Mouse (Mus musculus) hindbrain, postnatal 0 days (tissue): ENCODE measurements around the gene Phex. TPM values are rescaled to one million over a fixed set of nuclear protein-coding genes. Genes with fewer than 3 reads are reported as not detected.

Source experiments
- ATAC-seq: fragments of 200-750 bp; cut with Nextera tagmentation; 2 replicates; pipeline ENCODE4 v1.8.0; 2017; ENCODE audit warnings: mild to moderate bottlenecking, moderate TSS enrichment, moderate library complexity
- DNase-seq: peaks from one replicate; pipeline ENCODE4 v3.0.0-alpha.2; 2015; ENCODE audit warnings: low spot score
- H3K27ac ChIP-seq: fragments of 300-500 bp; sonication (generic); 2 replicates; pipeline ENCODE4 v1.5.1; 2014; ENCODE audit warnings: mild to moderate bottlenecking
- H3K27me3 ChIP-seq: fragments of 300-500 bp; sonication (generic); 2 replicates; pipeline ENCODE4 v1.6.1; 2014; ENCODE audit warnings: low read length, mixed read lengths; ENCODE audit not compliant: insufficient read depth
- H3K36me3 ChIP-seq: fragments of 300-500 bp; sonication (generic); 2 replicates; pipeline ENCODE4 v1.6.1; 2014; ENCODE audit warnings: low read length, mixed read lengths; ENCODE audit not compliant: insufficient read depth
- H3K4me1 ChIP-seq: fragments of 300-500 bp; sonication (generic); 2 replicates; pipeline ENCODE4 v1.6.1; 2014; ENCODE audit warnings: antibody characterized with exemption, low read length, mixed read lengths; ENCODE audit not compliant: insufficient read depth
- H3K4me2 ChIP-seq: fragments of 300-500 bp; sonication (generic); 2 replicates; pipeline ENCODE4 v1.6.1; 2014; ENCODE audit warnings: low read depth, mild to moderate bottlenecking, low read length, moderate library complexity, mixed read lengths
- H3K4me3 ChIP-seq: fragments of 300-500 bp; sonication (generic); 2 replicates; pipeline ENCODE4 v1.5.1; 2014; ENCODE audit warnings: low read length
- H3K9ac ChIP-seq: fragments of 300-500 bp; sonication (generic); replicated peaks from 2 replicates; pipeline ENCODE4 v1.6.1; 2014; ENCODE audit warnings: mild to moderate bottlenecking, low read length, moderate library complexity, mixed read lengths
- H3K9me3 ChIP-seq: fragments of 300-500 bp; sonication (generic); 2 replicates; pipeline ENCODE4 v1.6.1; 2016; ENCODE audit warnings: low read length, mixed read lengths
- CTCF ChIP-seq: IDR thresholded peaks from 2 replicates; pipeline ENCODE4 v1.5.1; 2016; ENCODE audit warnings: antibody characterized with exemption, control low read depth, low read depth
- WGBS: fragments of 180-500 bp; shearing (Covaris S2); extraction: QIAGEN DNeasy Blood & Tissue Kit; methylation state at CpG from one replicate; pipeline ENCODE4 v1.1.7; 2014; 5-methylcytosine and 5-hydroxymethylcytosine counted together
- polyA plus RNA-seq: library from polyadenylated mRNA; unstranded; fragments of >200 nt; fragmentation: Nextera tagmentation; extraction: Ambion mirVana; gene quantifications from 2 replicates; pipeline ENCODE4 v1.2.1, GENCODE M21; 2015
- total RNA-seq: library from RNA; depleted of rRNA; stranded (reverse); fragments of >200 nt; gene quantifications from 2 replicates; pipeline ENCODE4 v1.2.3, GENCODE M21; 2014

The Phex gene
- total and polyA plus RNA-seq, 2 experiments from 2014 or later = 0.28 to 0.99 TPM

DNA sequence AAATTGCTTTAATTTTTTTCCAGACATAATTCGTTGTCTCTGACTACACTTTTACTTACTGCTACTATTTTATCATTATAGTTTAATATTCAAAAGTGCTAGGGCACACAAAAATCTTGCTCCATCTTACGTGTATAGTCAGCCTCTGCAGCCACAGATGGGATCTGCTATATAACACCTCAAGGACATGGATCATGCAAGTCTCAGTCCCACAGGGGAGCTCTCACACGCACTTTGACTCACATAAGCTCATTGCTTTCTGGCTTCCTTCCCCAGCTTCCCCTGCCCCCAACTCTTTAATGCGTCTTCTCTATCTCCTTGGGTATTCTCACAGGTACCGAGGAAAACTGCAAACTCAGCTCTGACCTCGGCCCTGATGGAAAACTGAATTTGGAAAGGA lies 10.2 kb downstream of the Phex start:
- H3K4me2 ChIP-seq = no peak overlapping the region
- no peak overlapping the region for H3K27ac ChIP-seq
- no peaks in the 10 kb centered on the region for H3K9me3 ChIP-seq
- no peaks in the 10 kb centered on the region for H3K27me3 ChIP-seq
- 61% methylated on average over 6 of the region's 6 CpGs for WGBS
- no peak for TF ChIP-seq CTCF
- no peak overlapping the region for H3K4me3 ChIP-seq
- no peaks in the 10 kb centered on the region for H3K4me1 ChIP-seq
- no peak overlapping the region for H3K9ac ChIP-seq
- H3K36me3 ChIP-seq = no peaks in the 10 kb centered on the region
- ATAC-seq (no peak), DNase-seq (no peak)

DNA sequence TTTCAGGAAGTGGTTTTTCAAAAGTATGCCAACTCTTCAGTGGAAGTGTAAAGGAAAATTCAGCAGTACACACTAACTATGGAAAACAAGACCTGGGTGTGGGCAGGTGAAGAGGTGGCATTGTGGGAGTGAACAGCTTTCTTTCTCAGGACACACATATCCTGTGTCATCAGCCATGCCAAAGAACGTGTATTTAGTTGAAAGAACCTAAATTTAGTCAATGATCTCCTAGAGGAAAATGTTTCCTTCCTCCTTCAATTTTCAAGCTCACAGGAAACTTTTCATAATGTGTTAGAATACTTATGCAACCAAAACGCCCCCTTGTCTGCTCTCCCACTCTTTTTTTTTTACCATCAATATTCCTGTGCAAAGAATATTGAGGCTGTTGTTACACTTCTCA lies 23.9 kb downstream of the Phex start:
- H3K9me3 ChIP-seq = no peaks in the 10 kb centered on the region
- no peak overlapping the region for H3K27ac ChIP-seq
- H3K36me3 ChIP-seq = no peaks in the 10 kb centered on the region
- DNase-seq (no peak), ATAC-seq (no peak)
- H3K9ac ChIP-seq = no peak overlapping the region
- no peak overlapping the region for H3K4me3 ChIP-seq
- no peaks in the 10 kb centered on the region for H3K27me3 ChIP-seq
- H3K4me1 ChIP-seq = no peaks in the 10 kb centered on the region
- 64% methylated on average over 2 of the region's 2 CpGs for WGBS
- TF ChIP-seq CTCF = no peak
- H3K4me2 ChIP-seq = no peak overlapping the region

DNA sequence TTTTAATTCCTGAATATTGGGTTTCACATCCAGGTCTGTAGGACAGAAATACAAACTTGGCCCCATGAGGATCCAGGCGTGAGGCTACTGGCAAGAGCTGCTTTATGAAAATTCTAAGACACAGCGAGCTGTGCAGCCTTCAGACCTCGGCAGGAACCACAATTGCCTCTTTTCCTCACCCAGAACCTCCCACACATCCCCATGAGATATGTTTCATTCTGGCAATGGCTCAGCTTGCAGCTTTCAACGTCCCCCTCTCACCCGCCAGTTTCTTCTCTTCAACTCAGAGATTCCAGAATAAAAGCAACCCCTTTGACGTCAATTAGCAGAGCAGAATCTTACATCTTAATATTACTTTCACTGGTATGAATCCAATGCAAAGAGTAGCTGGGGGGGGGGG lies 25.0 kb downstream of the Phex start:
- Histone ChIP-seq H3K36me3 (no peaks in the 10 kb centered on the region), H3K9me3 (no peaks in the 10 kb centered on the region), H3K9ac (no peak overlapping the region), H3K4me2 (no peak overlapping the region), H3K27ac (no peak overlapping the region), H3K4me1 (no peaks in the 10 kb centered on the region), H3K27me3 (no peaks in the 10 kb centered on the region), H3K4me3 (no peak overlapping the region)
- no peak for TF ChIP-seq CTCF
- DNase-seq (no peak), ATAC-seq (no peak)
- WGBS = 76% methylated on average over 6 of the region's 6 CpGs

DNA sequence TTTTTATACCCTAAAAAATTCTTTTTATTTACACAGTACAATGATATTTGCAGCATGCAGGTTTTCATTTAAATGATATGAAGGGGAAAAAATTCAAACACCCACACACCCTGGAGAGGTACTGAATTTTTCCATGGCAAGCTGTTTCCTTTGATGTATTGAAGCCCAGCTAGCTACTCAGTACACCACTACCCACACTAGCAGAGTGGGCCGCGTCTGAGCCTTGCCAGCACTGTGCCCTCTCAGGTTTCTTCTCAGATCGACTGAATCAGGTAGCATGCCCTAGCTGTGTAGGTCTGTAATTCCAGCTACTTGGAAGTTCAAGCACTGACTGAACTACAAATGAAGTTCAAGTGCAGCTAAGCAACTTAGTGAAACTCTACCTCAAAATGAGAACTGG lies 26.7 kb downstream of the Phex start:
- TF ChIP-seq CTCF = no peak
- no peak for ATAC-seq
- Histone ChIP-seq H3K4me3 (no peak overlapping the region), H3K9ac (no peak overlapping the region), H3K9me3 (no peaks in the 10 kb centered on the region), H3K4me2 (no peak overlapping the region), H3K27me3 (no peaks in the 10 kb centered on the region), H3K4me1 (no peaks in the 10 kb centered on the region), H3K27ac (no peak overlapping the region), H3K36me3 (no peaks in the 10 kb centered on the region)
- no peak for DNase-seq
- WGBS = 84% methylated on average over 3 of the region's 3 CpGs

DNA sequence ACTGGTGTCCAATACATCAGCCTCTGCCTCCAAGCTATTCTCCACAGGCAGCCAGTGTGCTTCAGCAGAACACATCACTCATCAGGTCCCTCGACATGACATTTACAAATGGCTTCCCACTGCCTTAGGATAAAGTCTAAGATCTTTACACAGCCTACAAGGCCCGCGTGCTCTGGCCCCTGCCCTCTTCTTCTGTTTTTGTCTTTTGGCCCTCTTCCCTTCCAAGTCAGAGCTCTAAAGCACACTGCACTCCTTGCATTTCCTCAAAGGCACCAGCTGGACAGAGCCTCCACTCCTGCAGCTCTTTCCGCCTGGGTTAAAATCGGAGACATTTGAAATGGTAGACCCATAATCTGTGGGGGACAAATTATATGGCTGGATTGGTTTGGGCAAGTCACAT lies 28.1 kb downstream of the Phex start:
- WGBS = 65% methylated on average over 5 of the region's 5 CpGs
- peak; percentile 55; the same call in 1 of the 2 replicates for ATAC-seq
- no peak for TF ChIP-seq CTCF
- H3K27me3 ChIP-seq = no peaks in the 10 kb centered on the region
- H3K4me2 ChIP-seq = no peak overlapping the region
- DNase-seq = peak; percentile 8
- H3K9ac ChIP-seq = no peak overlapping the region
- H3K4me1 ChIP-seq = no peaks in the 10 kb centered on the region
- H3K9me3 ChIP-seq = no peaks in the 10 kb centered on the region
- H3K4me3 ChIP-seq = no peak overlapping the region
- H3K27ac ChIP-seq = no peak overlapping the region
- H3K36me3 ChIP-seq = no peaks in the 10 kb centered on the region

- WGBS = 54% methylated on average over 10 of the region's 10 CpGs
Measured at GRCm38 (mm10) chrX:157378822-157379221, 36.3 kb downstream of the Phex start.

GRCm38 (mm10) chrX:157377456-157377855 lies 37.7 kb downstream of the Phex start:
- WGBS = 57% methylated on average over 1 of the region's 1 CpGs
- Histone ChIP-seq H3K9me3 (no peaks in the 10 kb centered on the region), H3K27ac (no peak overlapping the region), H3K27me3 (no peaks in the 10 kb centered on the region), H3K4me1 (no peaks in the 10 kb centered on the region), H3K4me3 (no peak overlapping the region), H3K4me2 (no peak overlapping the region), H3K9ac (no peak overlapping the region), H3K36me3 (no peaks in the 10 kb centered on the region)
- DNase-seq (no peak), ATAC-seq (no peak)
- TF ChIP-seq CTCF = no peak

More at GRCm38 (mm10) chrX:157378822-157379221, 36.3 kb downstream of the Phex start:
- ATAC-seq (0 out of 2 replicates have a peak, but pooled peaks have one; percentile 29), DNase-seq (no peak)
- H3K9ac ChIP-seq = no peak overlapping the region
- TF ChIP-seq CTCF = no peak
- H3K4me2 ChIP-seq = no peak overlapping the region
- H3K27me3 ChIP-seq = no peaks in the 10 kb centered on the region
- H3K9me3 ChIP-seq = no peaks in the 10 kb centered on the region
- no peaks in the 10 kb centered on the region for H3K36me3 ChIP-seq
- H3K27ac ChIP-seq = no peak overlapping the region
- no peak overlapping the region for H3K4me3 ChIP-seq
- no peaks in the 10 kb centered on the region for H3K4me1 ChIP-seq
